In the genomic region with DNA sequence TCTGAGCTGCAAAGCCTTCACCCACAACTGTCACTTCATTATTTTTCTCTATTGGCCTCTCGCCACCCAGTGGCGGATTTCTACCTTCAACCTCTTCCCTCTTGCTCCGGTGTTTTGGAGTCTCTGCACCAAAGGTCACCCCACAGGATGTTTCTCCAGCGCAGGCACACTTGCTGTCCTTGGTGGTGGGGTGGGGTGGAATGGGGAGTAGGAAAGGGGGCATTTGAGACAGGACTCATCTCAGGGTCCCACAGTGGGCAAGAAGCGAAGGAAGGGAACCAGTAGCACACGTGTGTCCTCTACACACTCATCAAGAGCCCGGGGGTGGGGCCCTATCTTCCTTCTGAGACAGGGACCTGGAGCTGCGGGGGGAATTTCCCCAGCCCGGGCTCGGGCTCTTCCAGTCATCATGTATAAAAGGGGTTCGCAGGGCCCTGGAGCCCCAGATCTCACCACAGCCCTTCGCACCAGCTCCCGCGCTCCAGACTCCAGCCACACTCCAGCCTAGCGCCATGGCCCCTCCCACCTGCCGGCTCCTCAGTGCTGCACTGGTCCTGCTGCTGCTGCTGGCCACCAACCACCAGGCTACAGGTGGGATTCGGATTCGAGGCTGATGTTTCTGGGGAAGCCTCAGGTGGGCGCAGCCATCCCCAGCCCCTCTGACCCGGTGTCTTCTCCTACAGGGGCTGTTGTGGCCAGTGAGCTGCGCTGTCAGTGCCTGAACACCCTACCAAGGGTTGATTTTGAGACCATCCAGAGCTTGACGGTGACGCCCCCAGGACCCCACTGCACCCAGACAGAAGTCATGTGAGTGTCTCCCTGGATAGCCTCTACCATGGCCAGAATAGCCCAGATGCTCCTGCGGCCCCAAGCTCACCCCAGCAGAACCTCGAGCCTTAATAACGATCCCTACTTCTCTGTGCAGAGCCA, we compare ENCODE assay signal across 9 mouse cellular contexts. TPM values are rescaled to one million over a fixed set of nuclear protein-coding genes. Genes with fewer than 3 reads are reported as not detected.
DNase-seq lines count a peak whose midpoint lies in the region; ATAC-seq and TF ChIP-seq lines count a peak whose summit lies in the region.
"Had no signal": no experiment of that assay in that cellular context is flagged by ENCODE, and none has a peak within 500 bp of the region (broad histone marks: within the 10 kb centered on the region; RNA-seq: fewer than 3 reads in every experiment).

A gene (plus strand): TSS at position 445 of the 930 bp plus-strand sequence.

- no peaks in the 10 kb centered on the region for H3K36me3 ChIP-seq in forebrain, postnatal 0 days (ENCODE audit: insufficient read depth)
- no peaks in the 10 kb centered on the region for H3K36me3 ChIP-seq in kidney, embryonic 14.5 days (ENCODE audit: control insufficient read depth, insufficient read depth, low read length)

- no peaks in the 10 kb centered on the region for H3K27me3 ChIP-seq in forebrain, postnatal 0 days (ENCODE audit: insufficient read depth, low read length)
- no peaks in the 10 kb centered on the region for H3K27me3 ChIP-seq in kidney, embryonic 14.5 days (ENCODE audit: control insufficient read depth, insufficient read depth, low read length)

- ATAC-seq in forebrain, postnatal 0 days: peak; percentile 75
- ATAC-seq in kidney, embryonic 14.5 days (ENCODE audit: low FRiP score, low TSS enrichment): peak; percentile 82

- 0 out of 2 replicates have a peak within 1 kb of the TSS, but pooled peaks have one; percentile 22 for H3K9ac ChIP-seq in forebrain, postnatal 0 days
- peak within 1 kb of the TSS; percentile 48; the same call in 1 of the 2 replicates for H3K9ac ChIP-seq in kidney, embryonic 14.5 days (ENCODE audit: low read depth, low read length)

- peak; percentile 24; the same call in 1 of the 2 replicates for TF ChIP-seq CTCF in forebrain, postnatal 0 days (IDR thresholded peaks at IDR 0.05; ENCODE audit: low read depth)

- H3K27ac ChIP-seq in forebrain, postnatal 0 days (ENCODE audit: low read depth, low read length): no peak within 1 kb of the TSS
- H3K27ac ChIP-seq in kidney, embryonic 14.5 days (ENCODE audit: low read depth, low read length): no peak within 1 kb of the TSS

- H3K9me3 ChIP-seq in forebrain, postnatal 0 days (ENCODE audit: low read length): no peaks in the 10 kb centered on the region
- H3K9me3 ChIP-seq in kidney, embryonic 14.5 days (ENCODE audit: control insufficient read depth, low read length): no peaks in the 10 kb centered on the region

- H3K4me1 ChIP-seq in forebrain, postnatal 0 days (ENCODE audit: insufficient read depth): peaks cover 4% of the 10 kb centered on the region; the same call in 1 of the 2 replicates
- peaks cover 3% of the 10 kb centered on the region; the same call in 1 of the 2 replicates for H3K4me1 ChIP-seq in kidney, embryonic 14.5 days (ENCODE audit: control insufficient read depth, insufficient read depth, low read length)

- peak within 1 kb of the TSS; percentile 27 for H3K4me3 ChIP-seq in forebrain, postnatal 0 days (ENCODE audit: low read depth, low read length)
- H3K4me3 ChIP-seq in kidney, embryonic 14.5 days (ENCODE audit: low read length): peak within 1 kb of the TSS; percentile 39

- 16% methylated on average over 26 of the region's 26 CpGs for WGBS in forebrain, postnatal 0 days
- 21% methylated on average over 24 of the region's 26 CpGs for WGBS in kidney, embryonic 14.5 days

- H3K4me2 ChIP-seq in forebrain, postnatal 0 days (ENCODE audit: low read depth): peak within 1 kb of the TSS; percentile 50
- peak within 1 kb of the TSS; percentile 79 for H3K4me2 ChIP-seq in kidney, embryonic 14.5 days (replicated peaks; ENCODE audit: low read depth, low read length)

- DNase-seq in adrenal gland, postnatal 10 days: peak; percentile 40
- no peak for DNase-seq in adrenal gland, adult 18-20 months (ENCODE audit: low spot score in 2 of 2)
- peak; percentile 32 for DNase-seq in NIH3T3 (ENCODE audit: low read depth)
- peak; percentile 39 for DNase-seq in forebrain, postnatal 0 days
- DNase-seq in lung, postnatal 10 days: peak; percentile 32
- peak; percentile 63 for DNase-seq in retina, postnatal 1 day
- DNase-seq in natural killer cell, adult 2 months (ENCODE audit: low spot score in 2 of 2): no peak

RNA-seq across cellular contexts. Expression of the gene that starts here (rescaled TPM):
- not detected for total RNA-seq in adrenal gland, postnatal 10 days (2021)
- not detected for total RNA-seq in adrenal gland, adult 18-20 months (2021)
- total RNA-seq in forebrain, postnatal 0 days (2014; rRNA removed): 0.77 TPM in 1 of 2 replicates, not detected in the other
- not detected in 2 replicates for polyA plus RNA-seq in forebrain, postnatal 0 days (2015; fragmentation: Nextera tagmentation; extraction: Ambion mirVana)
- not detected in 2 replicates for polyA plus RNA-seq in kidney, embryonic 14.5 days (2014; fragmentation: Nextera tagmentation; extraction: Ambion mirVana)
- polyA plus RNA-seq: large intestine, adult 2 months had no signal

Comparison
In these comparisons a context has a peak if more than half of its experiments do, and no peak if none do; other contexts are left out.
1. Peak in DNase-seq in adrenal gland, postnatal 10 days; RNA of the gene not detected or under 1 TPM.
2. Peak in DNase-seq, ATAC-seq, H3K4me3 ChIP-seq, H3K9ac ChIP-seq and H3K4me2 ChIP-seq in forebrain, postnatal 0 days; RNA of the gene not detected or under 1 TPM.
3. Peak in ATAC-seq, H3K4me3 ChIP-seq, H3K9ac ChIP-seq and H3K4me2 ChIP-seq in kidney, embryonic 14.5 days; RNA of the gene not detected or under 1 TPM.
4. DNase-seq: peak in NIH3T3 (single experiment), lung, postnatal 10 days (single experiment) and retina, postnatal 1 day (single experiment); none in adrenal gland, adult 18-20 months (0 of 2) and natural killer cell, adult 2 months (0 of 2).